Mouse (Mus musculus): ENCODE measurements around the gene Otog.

The Otog gene

DNA sequence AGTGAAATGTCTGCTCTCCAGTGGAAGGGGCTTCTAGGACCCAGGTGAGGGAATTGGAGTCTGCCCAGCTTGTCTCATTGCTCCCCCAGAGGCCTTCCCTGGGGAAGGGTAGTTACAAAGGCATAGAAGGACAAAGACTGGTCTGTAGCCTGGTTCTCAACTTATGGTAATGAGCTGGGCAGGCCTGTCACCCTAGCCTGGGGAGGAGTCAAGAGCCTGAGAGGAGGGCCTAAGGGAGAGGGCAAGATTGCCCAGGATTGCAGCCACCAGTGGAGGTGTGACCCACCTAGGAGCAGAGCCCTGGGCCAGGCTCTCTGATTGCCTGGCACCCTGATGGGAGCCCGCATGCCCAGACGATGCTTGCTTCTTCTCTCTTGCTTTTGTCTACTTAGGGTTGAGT is at the start of gene Otog:
TSS of gene Otog (plus strand) at position 292 of the 400 bp plus-strand sequence.
- DNase-seq (ENCODE audit: low spot score), result no peak

GRCm38 (mm10) chr7:46195356-46195755 is 45.4 kb upstream of the Otog start:
- no peak for DNase-seq (ENCODE audit: low spot score)

DNA sequence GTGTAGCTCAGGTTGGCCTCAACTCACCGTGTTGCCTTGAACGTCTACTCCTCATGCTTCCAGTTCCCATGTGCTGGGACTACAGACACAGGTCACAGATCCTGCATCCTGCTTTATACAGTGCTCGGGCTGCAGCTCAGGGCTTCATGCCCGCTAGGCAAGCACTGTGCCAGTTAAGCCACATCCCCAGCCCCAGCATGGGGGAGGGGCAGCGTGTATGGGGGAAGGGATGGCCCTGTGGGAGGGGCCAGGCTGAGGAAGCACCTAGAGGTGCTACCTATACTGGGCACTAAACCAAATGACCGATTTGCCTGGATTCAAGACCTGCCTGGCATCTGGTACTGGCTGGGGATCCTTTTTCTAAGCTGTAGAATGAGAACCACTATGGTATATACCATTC is 40.8 kb upstream of the Otog start:
- DNase-seq (ENCODE audit: low spot score), result no peak

GRCm38 (mm10) chr7:46201649-46202048 is 39.1 kb upstream of the Otog start:
- DNase-seq (ENCODE audit: low spot score), result no peak

- no peak for DNase-seq (ENCODE audit: low spot score)
These were observed 36.7 kb upstream of the Otog start for GRCm38 (mm10) chr7:46204046-46204471.

- no peak for DNase-seq (ENCODE audit: low spot score)
These were observed 36.0 kb upstream of the Otog start for GRCm38 (mm10) chr7:46204775-46205174.

- DNase-seq (ENCODE audit: low spot score), result no peak
These were observed 32.7 kb upstream of the Otog start for GRCm38 (mm10) chr7:46208131-46208530.

GRCm38 (mm10) chr7:46210276-46210675 is 30.5 kb upstream of the Otog start:
- no peak for DNase-seq (ENCODE audit: low spot score)

DNA sequence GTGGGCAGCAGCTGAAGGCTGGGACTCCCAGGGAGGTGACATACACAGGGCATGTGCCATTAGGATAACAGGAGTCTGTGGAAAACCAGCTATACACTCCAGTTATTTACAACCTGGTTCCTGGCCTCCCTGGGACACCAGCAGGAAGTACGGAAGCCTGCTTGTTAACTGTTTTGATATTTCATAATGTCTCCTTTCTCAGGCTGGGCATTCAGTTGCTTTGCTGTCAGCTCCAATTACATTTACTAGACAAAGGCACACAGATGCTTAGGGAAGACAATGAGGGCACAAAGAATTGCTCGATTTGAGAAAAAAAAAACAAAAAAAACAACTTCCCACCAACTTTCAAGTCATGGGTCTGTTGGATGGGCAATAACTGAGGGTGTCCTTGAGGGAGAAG is 24.3 kb upstream of the Otog start:
- DNase-seq (ENCODE audit: low spot score), result no peak

DNA sequence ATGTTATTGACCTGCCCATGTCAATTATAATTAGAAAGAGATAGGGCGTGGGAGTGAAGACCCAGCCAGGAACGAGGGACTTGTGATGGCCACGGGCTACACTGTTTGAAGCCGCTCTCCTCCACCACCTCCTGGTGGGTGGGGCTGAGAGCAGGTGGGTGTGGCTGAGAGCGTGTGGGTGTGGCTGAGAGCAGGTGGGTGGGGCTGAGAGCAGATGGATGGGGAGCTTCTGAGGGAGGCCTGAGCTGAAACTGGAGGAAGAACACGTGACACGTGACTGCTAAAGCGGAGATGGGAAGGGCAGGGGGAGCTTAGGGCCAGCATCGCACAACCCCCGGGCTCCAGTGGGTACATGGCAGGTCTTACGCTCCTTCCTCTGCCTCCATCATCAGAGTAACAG is 22.4 kb upstream of the Otog start:
- no peak for DNase-seq (ENCODE audit: low spot score)

GRCm38 (mm10) chr7:46220591-46221129 is 20.1 kb upstream of the Otog start:
- no peak for DNase-seq (ENCODE audit: low spot score)

DNA sequence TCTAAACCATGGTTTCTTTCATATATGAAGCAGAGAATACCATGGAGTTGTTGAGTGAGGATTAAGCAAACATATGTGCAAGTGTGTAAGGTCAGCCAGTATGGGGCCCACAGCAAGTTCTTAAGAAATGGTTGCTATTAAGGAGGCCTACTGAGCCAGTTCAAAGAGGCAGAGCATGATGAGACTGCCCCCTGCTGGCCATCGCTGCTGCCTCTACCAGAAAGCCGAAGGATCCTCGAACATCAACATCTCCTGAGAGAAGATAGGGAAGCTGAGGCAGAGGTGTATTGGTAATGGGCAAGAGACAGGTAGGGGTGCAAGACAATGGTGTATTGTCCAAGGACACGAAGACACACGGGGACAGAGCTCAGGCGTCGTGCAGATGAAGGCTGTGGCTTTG is 14.5 kb upstream of the Otog start:
- DNase-seq (ENCODE audit: low spot score), result peak; percentile 31

- DNase-seq (ENCODE audit: low spot score), result peak; percentile 28
These were observed 13.9 kb upstream of the Otog start for GRCm38 (mm10) chr7:46226936-46227335.

DNA sequence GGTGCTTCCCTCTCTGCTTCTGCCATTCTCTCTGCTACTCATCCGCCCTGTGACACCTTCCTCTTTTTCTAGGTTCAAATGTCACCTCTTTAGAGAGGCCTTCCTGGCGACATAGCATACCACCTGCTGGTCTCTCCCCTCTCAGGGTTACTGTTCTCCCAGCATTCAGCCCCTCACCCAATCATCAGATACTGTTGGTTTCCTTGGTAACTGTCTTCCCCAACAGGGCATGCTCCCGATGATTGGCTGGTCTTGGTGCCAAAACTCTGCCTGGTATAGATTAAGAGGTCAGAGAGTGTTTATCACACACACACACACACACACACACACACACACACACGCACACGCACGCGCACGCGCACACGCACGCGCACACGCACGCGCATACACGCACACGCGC is 4.8 kb upstream of the Otog start:
- DNase-seq (ENCODE audit: low spot score), result no peak

DNA sequence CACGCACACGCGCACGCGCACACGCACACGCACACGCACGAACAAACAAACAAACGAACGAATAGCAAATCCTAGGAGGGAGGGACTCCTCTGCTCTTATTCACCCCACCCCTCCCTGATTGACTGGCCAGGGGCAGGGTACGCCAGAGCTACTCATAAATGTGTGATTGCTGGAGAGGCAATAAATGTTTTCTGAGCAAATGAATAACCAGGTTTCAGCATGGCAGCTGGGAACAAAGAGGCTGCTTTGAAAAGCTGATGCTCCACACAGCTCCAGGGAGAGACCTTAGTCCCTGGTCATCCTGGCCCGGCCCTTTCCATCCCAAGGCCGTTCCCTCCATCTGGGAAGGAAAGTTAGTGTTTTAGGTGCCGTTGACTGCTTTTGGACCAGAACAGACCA is 4.4 kb upstream of the Otog start:
- DNase-seq (ENCODE audit: low spot score), result no peak

- DNase-seq (ENCODE audit: low spot score), result no peak
These were observed 3.6 kb upstream of the Otog start for GRCm38 (mm10) chr7:46237192-46237591.

- DNase-seq (ENCODE audit: low spot score), result no peak
These were observed 2.4 kb upstream of the Otog start, which contains the start of gene Ush1c for GRCm38 (mm10) chr7:46238346-46238745. Ush1c (minus strand) TSS chr7:46238503.

DNA sequence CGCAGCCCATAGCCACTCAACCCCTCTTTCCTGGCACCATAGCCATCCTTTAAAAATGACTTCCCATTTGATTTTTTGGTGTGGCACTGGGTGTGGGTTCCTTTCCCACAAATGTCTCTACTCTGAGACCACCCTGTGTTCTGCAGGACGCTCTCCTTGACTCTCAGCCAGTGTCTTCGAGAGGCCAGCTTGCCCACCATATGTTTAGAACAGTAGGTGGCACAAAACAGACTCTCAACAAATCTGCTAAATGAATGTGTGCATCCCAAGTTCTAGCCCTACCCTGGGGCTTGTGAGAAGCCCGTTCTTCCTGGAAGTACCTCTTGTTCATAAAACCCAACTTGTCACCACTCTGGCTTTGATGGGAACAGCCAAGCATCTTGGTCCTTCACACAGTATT is 696 bp upstream of the Otog start:
- DNase-seq (ENCODE audit: low spot score), result no peak

DNA sequence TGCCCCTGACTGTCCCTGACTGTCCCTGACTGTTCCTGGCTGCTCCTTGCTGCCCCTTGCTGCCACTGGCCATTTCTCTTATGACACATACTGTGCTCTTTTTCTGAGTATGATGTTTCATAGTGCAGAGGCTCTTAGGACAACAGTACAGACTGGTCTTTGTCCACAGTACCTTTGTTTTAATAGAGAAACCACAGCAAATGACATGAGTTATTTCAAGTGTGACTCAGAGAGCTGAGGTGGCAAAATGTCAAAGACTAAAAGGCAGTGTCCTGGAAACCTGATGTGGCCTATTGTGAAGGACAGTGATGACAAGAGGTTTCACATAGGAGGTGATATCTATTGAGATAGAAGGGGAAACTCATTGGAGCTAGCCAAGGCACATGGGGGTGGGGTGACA is 6.1 kb downstream of the Otog start:
- DNase-seq (ENCODE audit: low spot score), result no peak

DNA sequence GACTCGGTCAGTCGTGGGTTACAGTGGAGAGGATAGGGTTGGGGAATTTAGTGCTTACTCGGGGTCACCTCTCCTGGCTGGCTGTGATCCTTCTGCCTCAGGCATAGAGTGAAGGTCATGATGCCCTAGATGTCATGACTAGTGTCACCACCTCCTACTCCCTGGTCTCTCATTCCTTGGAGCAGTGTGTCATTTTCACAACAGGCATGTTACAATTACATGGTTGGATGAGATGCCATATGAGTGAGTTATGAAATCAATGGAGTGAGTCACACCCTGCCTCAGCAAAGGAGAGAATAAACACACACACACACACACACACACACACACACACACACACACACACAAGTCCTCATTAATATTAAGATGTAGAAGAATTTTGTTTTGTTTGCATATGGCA is 6.8 kb downstream of the Otog start:
- no peak for DNase-seq (ENCODE audit: low spot score)

DNA sequence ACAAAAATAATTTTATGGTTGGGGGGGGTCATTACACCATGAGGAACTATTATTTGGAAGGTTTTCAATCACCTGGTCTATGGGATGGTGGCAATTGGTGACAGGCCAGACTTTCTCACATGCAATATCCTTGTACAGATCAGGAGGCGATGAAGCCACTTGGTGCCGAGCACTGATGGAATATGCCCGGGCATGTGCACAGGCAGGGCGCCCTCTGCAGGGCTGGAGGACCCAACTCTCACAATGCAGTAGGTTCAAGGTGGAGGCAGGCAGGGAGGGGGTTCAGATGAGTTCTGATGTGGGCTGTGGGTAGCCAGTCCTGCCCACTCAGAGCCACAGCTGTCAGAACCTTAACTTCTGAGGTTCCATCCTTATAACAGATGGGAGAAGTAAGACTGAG is 11.1 kb downstream of the Otog start:
- no peak for DNase-seq (ENCODE audit: low spot score)

DNA sequence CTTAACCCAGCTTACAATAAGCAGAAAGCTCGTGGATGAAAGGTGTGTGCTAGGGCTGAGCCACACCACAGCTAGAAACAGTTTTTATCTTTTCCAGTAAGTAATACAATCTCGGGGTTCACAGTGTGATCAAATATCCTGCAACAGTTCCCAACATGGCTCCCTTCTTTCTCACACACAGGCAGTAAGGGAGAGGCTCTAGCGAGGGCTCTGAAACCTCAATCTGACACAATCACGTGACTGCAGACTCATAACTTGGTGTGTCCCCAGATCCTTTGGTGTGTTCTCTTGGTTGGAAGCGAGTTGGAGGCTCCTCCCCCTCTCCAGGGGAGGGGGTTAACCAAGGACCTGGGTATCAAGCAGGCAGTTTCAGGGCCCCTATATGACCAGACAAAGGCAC is 35.4 kb downstream of the Otog start:
- DNase-seq (ENCODE audit: low spot score), result no peak

DNA sequence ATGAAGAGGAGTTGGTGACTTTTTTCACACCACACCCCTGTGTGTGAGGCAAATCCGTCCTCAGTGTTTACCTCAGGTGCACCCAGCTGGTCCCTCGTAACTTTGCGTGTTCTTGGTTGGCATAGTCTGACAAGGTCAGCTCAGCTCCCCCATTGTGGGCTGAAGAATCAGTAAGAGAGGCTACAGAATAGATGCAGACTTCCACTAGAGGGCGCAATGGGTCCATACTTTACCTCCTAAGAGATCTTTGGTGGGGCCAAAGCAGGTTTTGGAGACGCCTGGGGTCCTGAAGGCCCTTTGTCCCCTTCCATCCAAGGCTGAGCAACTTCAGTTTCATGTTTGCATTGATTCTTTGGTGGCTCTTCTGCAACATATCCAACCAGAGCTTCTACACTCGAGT is 39.2 kb downstream of the Otog start:
- DNase-seq (ENCODE audit: low spot score), result peak; percentile 45

DNA sequence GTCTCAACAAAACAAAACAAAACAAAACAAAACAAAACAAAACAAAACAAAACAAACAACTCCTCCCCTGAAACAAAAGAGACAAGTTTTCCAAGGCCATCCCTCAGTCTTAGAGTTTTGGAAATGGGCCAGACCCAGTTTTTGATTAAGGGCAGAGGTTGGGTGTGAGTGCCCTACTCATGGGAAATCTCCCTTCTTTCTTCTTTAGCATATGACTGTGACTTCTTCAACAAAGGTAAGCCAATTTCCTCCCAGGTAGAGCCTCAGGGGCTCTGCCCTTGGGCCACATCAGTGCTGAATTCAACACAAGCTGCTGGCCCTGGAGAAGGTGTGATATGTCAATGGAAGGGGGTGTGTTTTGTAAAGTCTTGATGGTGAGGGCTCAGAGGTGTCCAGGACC is 40.1 kb downstream of the Otog start:
- no peak for DNase-seq (ENCODE audit: low spot score)

GRCm38 (mm10) chr7:46282276-46282675 is 41.5 kb downstream of the Otog start:
- no peak for DNase-seq (ENCODE audit: low spot score)

Data from adipocyte (in vitro differentiated cells).